Mouse (Mus musculus): Measurements from ENCODE around the gene F11. TPM values are rescaled to one million over a fixed set of nuclear protein-coding genes. Genes with fewer than 3 reads are reported as not detected.

The F11 gene
- polyA plus RNA-seq, 1 experiment: not detected

- TF ChIP-seq CEBPB (IDR thresholded peaks at IDR 0.05; ENCODE audit: low read depth) (no peak), MYOG (IDR thresholded peaks at IDR 0.05; ENCODE audit: control insufficient read depth, extremely low read depth, insufficient read length) (no peak), CTCF (IDR thresholded peaks at IDR 0.05; ENCODE audit: control insufficient read depth, insufficient read depth, insufficient read length) (no peak), FOSL1 (IDR thresholded peaks at IDR 0.05; ENCODE audit: insufficient read depth, low read length, poor library complexity, severe bottlenecking) (no peak), MYOD1 (IDR thresholded peaks at IDR 0.05; ENCODE audit: control insufficient read depth, insufficient read length, low read depth) (no peak), USF1 (IDR thresholded peaks at IDR 0.05; ENCODE audit: low read depth) (no peak), MAX (IDR thresholded peaks at IDR 0.05) (no peak)
- Histone ChIP-seq H3K79me2 (ENCODE audit: control insufficient read depth, insufficient read depth) (no peaks in the 10 kb centered on the region), H3K79me3 (ENCODE audit: low read depth) (no peaks in the 10 kb centered on the region), H3ac (ENCODE audit: control insufficient read depth, insufficient read length, low read depth) (no peak overlapping the region), H3K36me3 (ENCODE audit: control insufficient read depth, insufficient read depth) (no peaks in the 10 kb centered on the region), H3K4me3 (ENCODE audit: insufficient read depth, poor library complexity, severe bottlenecking) (no peak overlapping the region), H3K27me3 (ENCODE audit: control insufficient read depth, insufficient read depth, insufficient read length) (no peaks in the 10 kb centered on the region)
Measured at GRCm38 (mm10) chr8:45233256-45233655, 28.6 kb downstream of the F11 start.

- TF ChIP-seq MAX (IDR thresholded peaks at IDR 0.05) (no peak), USF1 (IDR thresholded peaks at IDR 0.05; ENCODE audit: low read depth) (no peak), FOSL1 (IDR thresholded peaks at IDR 0.05; ENCODE audit: insufficient read depth, low read length, poor library complexity, severe bottlenecking) (no peak), CTCF (IDR thresholded peaks at IDR 0.05; ENCODE audit: control insufficient read depth, insufficient read depth, insufficient read length) (no peak)
- H3K79me3 ChIP-seq (ENCODE audit: low read depth): no peaks in the 10 kb centered on the region
- H3ac ChIP-seq (ENCODE audit: control insufficient read depth, insufficient read length, low read depth): no peak overlapping the region
- H3K36me3 ChIP-seq (ENCODE audit: control insufficient read depth, insufficient read depth): no peaks in the 10 kb centered on the region
- no peaks in the 10 kb centered on the region for H3K79me2 ChIP-seq (ENCODE audit: control insufficient read depth, insufficient read depth)
- H3K4me3 ChIP-seq (ENCODE audit: insufficient read depth, poor library complexity, severe bottlenecking): no peak overlapping the region
- no peaks in the 10 kb centered on the region for H3K27me3 ChIP-seq (ENCODE audit: control insufficient read depth, insufficient read depth, insufficient read length)
Measured at GRCm38 (mm10) chr8:45202476-45202875, 59.4 kb downstream of the F11 start.

GRCm38 (mm10) chr8:45201605-45202004 is 60.2 kb downstream of the F11 start:
- no peak for TF ChIP-seq FOSL1 (IDR thresholded peaks at IDR 0.05; ENCODE audit: insufficient read depth, low read length, poor library complexity, severe bottlenecking)
- no peak for TF ChIP-seq MAX (IDR thresholded peaks at IDR 0.05)
- no peak for TF ChIP-seq USF1 (IDR thresholded peaks at IDR 0.05; ENCODE audit: low read depth)
- TF ChIP-seq CEBPB (IDR thresholded peaks at IDR 0.05; ENCODE audit: low read depth): no peak
- no peak for TF ChIP-seq CTCF (IDR thresholded peaks at IDR 0.05; ENCODE audit: control insufficient read depth, insufficient read depth, insufficient read length)
- TF ChIP-seq MYOD1 (IDR thresholded peaks at IDR 0.05; ENCODE audit: control insufficient read depth, insufficient read length, low read depth): no peak
- no peak for TF ChIP-seq MYOG (IDR thresholded peaks at IDR 0.05; ENCODE audit: control insufficient read depth, extremely low read depth, insufficient read length)
- Histone ChIP-seq H3K79me3 (ENCODE audit: low read depth) (no peaks in the 10 kb centered on the region), H3K79me2 (ENCODE audit: control insufficient read depth, insufficient read depth) (no peaks in the 10 kb centered on the region), H3ac (ENCODE audit: control insufficient read depth, insufficient read length, low read depth) (no peak overlapping the region), H3K27me3 (ENCODE audit: control insufficient read depth, insufficient read depth, insufficient read length) (no peaks in the 10 kb centered on the region), H3K36me3 (ENCODE audit: control insufficient read depth, insufficient read depth) (no peaks in the 10 kb centered on the region), H3K4me3 (ENCODE audit: insufficient read depth, poor library complexity, severe bottlenecking) (no peak overlapping the region)

GRCm38 (mm10) chr8:45197294-45197693 is 64.5 kb downstream of the F11 start:
- no peak overlapping the region for H3ac ChIP-seq (ENCODE audit: control insufficient read depth, insufficient read length, low read depth)

GRCm38 (mm10) chr8:45195954-45196526 is 65.8 kb downstream of the F11 start:
- no peak overlapping the region for H3ac ChIP-seq (ENCODE audit: control insufficient read depth, insufficient read length, low read depth)
- no peak overlapping the region for H3K4me3 ChIP-seq (ENCODE audit: insufficient read depth, poor library complexity, severe bottlenecking)
- H3K79me3 ChIP-seq (ENCODE audit: low read depth): no peaks in the 10 kb centered on the region
- H3K36me3 ChIP-seq (ENCODE audit: control insufficient read depth, insufficient read depth): no peaks in the 10 kb centered on the region
- no peaks in the 10 kb centered on the region for H3K27me3 ChIP-seq (ENCODE audit: control insufficient read depth, insufficient read depth, insufficient read length)
- TF ChIP-seq USF1 (IDR thresholded peaks at IDR 0.05; ENCODE audit: low read depth): no peak
- TF ChIP-seq FOSL1 (IDR thresholded peaks at IDR 0.05; ENCODE audit: insufficient read depth, low read length, poor library complexity, severe bottlenecking): no peak
- TF ChIP-seq MYOG (IDR thresholded peaks at IDR 0.05; ENCODE audit: control insufficient read depth, extremely low read depth, insufficient read length): no peak
- no peak for TF ChIP-seq MYOD1 (IDR thresholded peaks at IDR 0.05; ENCODE audit: control insufficient read depth, insufficient read length, low read depth)
- TF ChIP-seq CTCF (IDR thresholded peaks at IDR 0.05; ENCODE audit: control insufficient read depth, insufficient read depth, insufficient read length): no peak
- TF ChIP-seq CEBPB (IDR thresholded peaks at IDR 0.05; ENCODE audit: low read depth): no peak
- no peak for TF ChIP-seq MAX (IDR thresholded peaks at IDR 0.05)
- H3K79me2 ChIP-seq (ENCODE audit: control insufficient read depth, insufficient read depth): no peaks in the 10 kb centered on the region

More at GRCm38 (mm10) chr8:45197294-45197693, 64.5 kb downstream of the F11 start:
- no peak overlapping the region for H3K4me3 ChIP-seq (ENCODE audit: insufficient read depth, poor library complexity, severe bottlenecking)
- no peaks in the 10 kb centered on the region for H3K79me3 ChIP-seq (ENCODE audit: low read depth)
- no peaks in the 10 kb centered on the region for H3K79me2 ChIP-seq (ENCODE audit: control insufficient read depth, insufficient read depth)
- TF ChIP-seq USF1 (IDR thresholded peaks at IDR 0.05; ENCODE audit: low read depth): no peak
- no peak for TF ChIP-seq MYOG (IDR thresholded peaks at IDR 0.05; ENCODE audit: control insufficient read depth, extremely low read depth, insufficient read length)
- no peak for TF ChIP-seq CEBPB (IDR thresholded peaks at IDR 0.05; ENCODE audit: low read depth)
- no peak for TF ChIP-seq MYOD1 (IDR thresholded peaks at IDR 0.05; ENCODE audit: control insufficient read depth, insufficient read length, low read depth)
- no peak for TF ChIP-seq CTCF (IDR thresholded peaks at IDR 0.05; ENCODE audit: control insufficient read depth, insufficient read depth, insufficient read length)
- no peak for TF ChIP-seq FOSL1 (IDR thresholded peaks at IDR 0.05; ENCODE audit: insufficient read depth, low read length, poor library complexity, severe bottlenecking)
- no peak for TF ChIP-seq MAX (IDR thresholded peaks at IDR 0.05)
- H3K27me3 ChIP-seq (ENCODE audit: control insufficient read depth, insufficient read depth, insufficient read length): no peaks in the 10 kb centered on the region
- H3K36me3 ChIP-seq (ENCODE audit: control insufficient read depth, insufficient read depth): no peaks in the 10 kb centered on the region

Other genes starting within 250 kb of the F11 start
- gene Mtnr1a, start 192.9 kb downstream of the F11 start, polyA plus RNA-seq (2012; fragmentation: generic; extraction: Trizol): not detected
- not detected for gene Klkb1, start 32.8 kb upstream of the F11 start, polyA plus RNA-seq (2012; fragmentation: generic; extraction: Trizol)
- gene Gm45753, start 46.4 kb upstream of the F11 start, polyA plus RNA-seq (2012; fragmentation: generic; extraction: Trizol): not detected
- gene Cyp4v3, start 71.2 kb upstream of the F11 start, polyA plus RNA-seq (2012; fragmentation: generic; extraction: Trizol): 0.07 TPM
- 3.5 TPM for gene Fam149a, start 120.3 kb upstream of the F11 start, polyA plus RNA-seq (2012; fragmentation: generic; extraction: Trizol)
- gene Tlr3, start 149.0 kb upstream of the F11 start, polyA plus RNA-seq (2012; fragmentation: generic; extraction: Trizol): 0.04 TPM
- gene Sorbs2, start 245.8 kb upstream of the F11 start, polyA plus RNA-seq (2012; fragmentation: generic; extraction: Trizol): 0.09 TPM

Measured in C2C12 (cell line).